Mouse (Mus musculus) kidney, embryonic 15.5 days (tissue): ENCODE data around the gene Arhgap32. TPM values are rescaled to one million over a fixed set of nuclear protein-coding genes. Genes with fewer than 3 reads are reported as not detected.
A peak's percentile ranks its signal among the peaks of the same experiment; 100 is the strongest.

ENCODE experiments used
- ATAC-seq: fragments of 200-750 bp; cut with Nextera tagmentation; replicated peaks from 2 replicates; pipeline ENCODE4 v1.8.0; 2017; ENCODE audit warnings: moderate TSS enrichment; ENCODE audit not compliant: low FRiP score
- H3K27ac ChIP-seq: fragments of 300-500 bp; sonication (generic); 2 replicates; pipeline ENCODE4 v1.5.1; 2015; ENCODE audit warnings: mild to moderate bottlenecking, inconsistent platforms
- H3K27me3 ChIP-seq: fragments of 300-500 bp; sonication (generic); 2 replicates; pipeline ENCODE4 v1.6.1; 2015; ENCODE audit warnings: inconsistent platforms
- H3K36me3 ChIP-seq: fragments of 300-500 bp; sonication (generic); 2 replicates; pipeline ENCODE4 v1.6.1; 2015; ENCODE audit warnings: inconsistent platforms
- H3K4me1 ChIP-seq: fragments of 300-500 bp; sonication (generic); 2 replicates; pipeline ENCODE4 v1.6.1; 2015; ENCODE audit warnings: inconsistent platforms
- H3K4me2 ChIP-seq: fragments of 300-500 bp; sonication (generic); 2 replicates; pipeline ENCODE4 v1.6.1; 2015; ENCODE audit warnings: moderate library complexity, mild to moderate bottlenecking, inconsistent platforms
- H3K4me3 ChIP-seq: fragments of 300-500 bp; sonication (generic); replicated peaks from 2 replicates; pipeline ENCODE4 v1.5.1; 2015; ENCODE audit warnings: mild to moderate bottlenecking, inconsistent platforms
- H3K9ac ChIP-seq: fragments of 300-500 bp; sonication (generic); 2 replicates; pipeline ENCODE4 v1.6.1; 2015; ENCODE audit warnings: mild to moderate bottlenecking, inconsistent platforms
- H3K9me3 ChIP-seq: fragments of 300-500 bp; sonication (generic); replicated peaks from 2 replicates; pipeline ENCODE4 v1.6.1; 2016; ENCODE audit warnings: inconsistent platforms
- WGBS: fragments of 180-500 bp; shearing (Covaris S2); methylation state at CpG from one replicate; pipeline ENCODE4 v1.1.7; 2015; ENCODE audit warnings: mixed read lengths; 5-methylcytosine and 5-hydroxymethylcytosine counted together
- polyA plus RNA-seq: library from polyadenylated mRNA; unstranded; fragments of >200 nt; fragmentation: Nextera tagmentation; extraction: Ambion mirVana; gene quantifications from 2 replicates; pipeline ENCODE4 v1.2.1, GENCODE M21; 2015

Arhgap32 gene
- polyA plus RNA-seq, 1 experiment from 2014 or later: 8.6 TPM

GRCm38 (mm10) chr9:32242921-32243617 lies 127.1 kb downstream of the Arhgap32 start:
- ATAC-seq: peak; percentile 92
- no peak overlapping the region for H3K4me3 ChIP-seq

GRCm38 (mm10) chr9:32245237-32245636 lies 129.3 kb downstream of the Arhgap32 start:
- no peaks in the 10 kb centered on the region for H3K9me3 ChIP-seq
- H3K27ac ChIP-seq: no peak overlapping the region
- no peaks in the 10 kb centered on the region for H3K27me3 ChIP-seq
- H3K4me3 ChIP-seq: no peak overlapping the region
- 88% methylated on average over 3 of the region's 3 CpGs for WGBS
- H3K4me1 ChIP-seq: peaks cover 14% of the 10 kb centered on the region; the same call in 1 of the 2 replicates
- ATAC-seq: no peak
- H3K9ac ChIP-seq: no peak overlapping the region
- no peak overlapping the region for H3K4me2 ChIP-seq
- peaks cover 45% of the 10 kb centered on the region for H3K36me3 ChIP-seq

More at GRCm38 (mm10) chr9:32242921-32243617, 127.1 kb downstream of the Arhgap32 start:
- Histone ChIP-seq H3K9ac (no peak overlapping the region), H3K27ac (peak overlapping the region; percentile 78), H3K36me3 (peaks cover 27% of the 10 kb centered on the region), H3K4me1 (peaks cover 19% of the 10 kb centered on the region; the same call in 1 of the 2 replicates), H3K27me3 (no peaks in the 10 kb centered on the region), H3K4me2 (peak overlapping the region; percentile 19), H3K9me3 (no peaks in the 10 kb centered on the region)
- 55% methylated on average over 2 of the region's 2 CpGs for WGBS

GRCm38 (mm10) chr9:32246123-32246716 lies 130.3 kb downstream of the Arhgap32 start:
- no peaks in the 10 kb centered on the region for H3K9me3 ChIP-seq
- H3K27ac ChIP-seq: no peak overlapping the region
- no peaks in the 10 kb centered on the region for H3K27me3 ChIP-seq
- 77% methylated on average over 6 of the region's 6 CpGs for WGBS
- no peak overlapping the region for H3K9ac ChIP-seq
- no peak overlapping the region for H3K4me2 ChIP-seq
- peaks cover 11% of the 10 kb centered on the region; the same call in 1 of the 2 replicates for H3K4me1 ChIP-seq
- no peak overlapping the region for H3K4me3 ChIP-seq
- H3K36me3 ChIP-seq: peaks cover 51% of the 10 kb centered on the region
- ATAC-seq: no peak

GRCm38 (mm10) chr9:32250486-32250885 lies 134.6 kb downstream of the Arhgap32 start:
- Histone ChIP-seq H3K27me3 (no peaks in the 10 kb centered on the region), H3K9ac (no peak overlapping the region), H3K4me1 (no peaks in the 10 kb centered on the region), H3K9me3 (no peaks in the 10 kb centered on the region), H3K27ac (no peak overlapping the region), H3K4me3 (no peak overlapping the region), H3K4me2 (no peak overlapping the region), H3K36me3 (peaks cover 80% of the 10 kb centered on the region)
- WGBS: 95% methylated on average over 4 of the region's 4 CpGs
- ATAC-seq: no peak

- Histone ChIP-seq H3K4me1 (0 out of 2 replicates have a peak, but pooled peaks cover 8% of the 10 kb centered on the region), H3K9me3 (no peaks in the 10 kb centered on the region), H3K27me3 (no peaks in the 10 kb centered on the region), H3K4me2 (no peak overlapping the region), H3K36me3 (peaks cover 85% of the 10 kb centered on the region), H3K27ac (no peak overlapping the region), H3K4me3 (no peak overlapping the region), H3K9ac (no peak overlapping the region)
- 92% methylated on average over 4 of the region's 4 CpGs for WGBS
- no peak for ATAC-seq
Measured at GRCm38 (mm10) chr9:32253721-32254120, 137.8 kb downstream of the Arhgap32 start.

- no peak overlapping the region for H3K4me2 ChIP-seq
- H3K9ac ChIP-seq: no peak overlapping the region
- 0 out of 2 replicates have a peak, but pooled peaks cover 8% of the 10 kb centered on the region for H3K4me1 ChIP-seq
- no peaks in the 10 kb centered on the region for H3K9me3 ChIP-seq
- no peaks in the 10 kb centered on the region for H3K27me3 ChIP-seq
- ATAC-seq: peak; percentile 77; the same call in 1 of the 2 replicates
- 63% methylated on average over 8 of the region's 8 CpGs for WGBS
- peaks cover 86% of the 10 kb centered on the region for H3K36me3 ChIP-seq
- no peak overlapping the region for H3K4me3 ChIP-seq
- H3K27ac ChIP-seq: 0 out of 2 replicates have a peak overlapping the region, but pooled peaks have one; percentile 0
Measured at GRCm38 (mm10) chr9:32257365-32257764, 141.4 kb downstream of the Arhgap32 start.

GRCm38 (mm10) chr9:32257882-32258281 lies 141.9 kb downstream of the Arhgap32 start:
- Histone ChIP-seq H3K36me3 (peaks cover 85% of the 10 kb centered on the region), H3K4me3 (no peak overlapping the region), H3K27me3 (no peaks in the 10 kb centered on the region), H3K4me1 (0 out of 2 replicates have a peak, but pooled peaks cover 8% of the 10 kb centered on the region), H3K9me3 (no peaks in the 10 kb centered on the region), H3K4me2 (no peak overlapping the region), H3K27ac (no peak overlapping the region), H3K9ac (no peak overlapping the region)
- 82% methylated on average over 2 of the region's 2 CpGs for WGBS
- no peak for ATAC-seq

GRCm38 (mm10) chr9:32271896-32272444 lies 156.0 kb downstream of the Arhgap32 start:
- no peak overlapping the region for H3K4me3 ChIP-seq
- no peaks in the 10 kb centered on the region for H3K36me3 ChIP-seq
- no peaks in the 10 kb centered on the region for H3K27me3 ChIP-seq
- no peak for ATAC-seq
- H3K4me1 ChIP-seq: no peaks in the 10 kb centered on the region
- H3K9me3 ChIP-seq: no peaks in the 10 kb centered on the region
- no peak overlapping the region for H3K9ac ChIP-seq
- H3K27ac ChIP-seq: no peak overlapping the region
- 11% methylated on average over 5 of the region's 5 CpGs for WGBS
- no peak overlapping the region for H3K4me2 ChIP-seq

GRCm38 (mm10) chr9:32278052-32278451 lies 162.1 kb downstream of the Arhgap32 start:
- Histone ChIP-seq H3K36me3 (no peaks in the 10 kb centered on the region), H3K4me1 (peaks cover 6% of the 10 kb centered on the region; the same call in 1 of the 2 replicates), H3K9ac (no peak overlapping the region), H3K9me3 (no peaks in the 10 kb centered on the region), H3K27ac (no peak overlapping the region), H3K27me3 (no peaks in the 10 kb centered on the region), H3K4me3 (no peak overlapping the region), H3K4me2 (no peak overlapping the region)
- ATAC-seq: no peak
- 87% methylated on average over 5 of the region's 5 CpGs for WGBS

GRCm38 (mm10) chr9:32279789-32280188 lies 163.9 kb downstream of the Arhgap32 start:
- Histone ChIP-seq H3K4me3 (no peak overlapping the region), H3K27me3 (no peaks in the 10 kb centered on the region), H3K9me3 (no peaks in the 10 kb centered on the region), H3K4me2 (no peak overlapping the region), H3K9ac (no peak overlapping the region), H3K36me3 (no peaks in the 10 kb centered on the region), H3K27ac (no peak overlapping the region), H3K4me1 (peaks cover 6% of the 10 kb centered on the region; the same call in 1 of the 2 replicates)
- WGBS: 63% methylated on average over 3 of the region's 3 CpGs
- no peak for ATAC-seq

- Histone ChIP-seq H3K9ac (no peak overlapping the region), H3K9me3 (no peaks in the 10 kb centered on the region), H3K27ac (no peak overlapping the region), H3K27me3 (no peaks in the 10 kb centered on the region), H3K4me3 (no peak overlapping the region), H3K4me1 (peaks cover 6% of the 10 kb centered on the region; the same call in 1 of the 2 replicates), H3K4me2 (no peak overlapping the region), H3K36me3 (no peaks in the 10 kb centered on the region)
- WGBS: 84% methylated on average over 5 of the region's 5 CpGs
- ATAC-seq: no peak
Measured at GRCm38 (mm10) chr9:32280456-32280855, 164.5 kb downstream of the Arhgap32 start.

- Histone ChIP-seq H3K36me3 (no peaks in the 10 kb centered on the region), H3K4me1 (peaks cover 6% of the 10 kb centered on the region; the same call in 1 of the 2 replicates), H3K4me2 (no peak overlapping the region), H3K27me3 (no peaks in the 10 kb centered on the region), H3K4me3 (no peak overlapping the region), H3K9me3 (no peaks in the 10 kb centered on the region), H3K27ac (peak overlapping the region; percentile 70), H3K9ac (no peak overlapping the region)
- 79% methylated on average over 5 of the region's 5 CpGs for WGBS
- ATAC-seq: 0 out of 2 replicates have a peak, but pooled peaks have one; percentile 40
Measured at GRCm38 (mm10) chr9:32283591-32283990, 167.7 kb downstream of the Arhgap32 start.
